Mouse (Mus musculus): Measurements from ENCODE around the gene Mtmr6. TPM values are rescaled to one million over a fixed set of nuclear protein-coding genes. Genes with fewer than 3 reads are reported as not detected.
A peak's percentile ranks its signal among the peaks of the same experiment; 100 is the strongest.

Gene Mtmr6
- polyA plus RNA-seq, 1 experiment from 2014 or later = 64.9 TPM

DNA sequence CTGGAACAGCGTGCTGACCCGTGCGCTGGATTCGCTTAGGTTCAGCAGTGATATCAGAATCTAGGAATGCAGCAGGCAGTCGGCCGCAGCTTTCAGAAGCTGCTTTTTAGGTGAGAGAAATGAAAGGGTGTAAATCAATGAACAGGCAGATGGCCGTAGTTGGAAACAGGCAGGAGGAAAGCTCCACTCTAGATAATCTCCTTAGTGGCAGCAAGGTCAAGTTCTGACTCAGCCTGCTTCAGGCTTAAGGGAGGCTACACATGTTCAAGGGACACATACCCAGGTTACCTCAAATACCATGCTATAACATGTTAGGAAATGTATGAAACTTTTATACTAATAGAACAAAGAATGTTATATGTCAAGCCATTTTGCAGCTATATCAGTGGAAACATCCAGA is 2.7 kb upstream of the Mtmr6 start:
- peaks cover 21% of the 10 kb centered on the region for H3K79me2 ChIP-seq (ENCODE audit: inconsistent target)
- no peak overlapping the region for H3K27ac ChIP-seq
- 85% methylated on average over 7 of the region's 7 CpGs for WGBS (ENCODE audit: missing documents)
- no peak overlapping the region for H3K4me3 ChIP-seq (ENCODE audit: inconsistent target)
- no peaks in the 10 kb centered on the region for H3K36me3 ChIP-seq (ENCODE audit: inconsistent target)

DNA sequence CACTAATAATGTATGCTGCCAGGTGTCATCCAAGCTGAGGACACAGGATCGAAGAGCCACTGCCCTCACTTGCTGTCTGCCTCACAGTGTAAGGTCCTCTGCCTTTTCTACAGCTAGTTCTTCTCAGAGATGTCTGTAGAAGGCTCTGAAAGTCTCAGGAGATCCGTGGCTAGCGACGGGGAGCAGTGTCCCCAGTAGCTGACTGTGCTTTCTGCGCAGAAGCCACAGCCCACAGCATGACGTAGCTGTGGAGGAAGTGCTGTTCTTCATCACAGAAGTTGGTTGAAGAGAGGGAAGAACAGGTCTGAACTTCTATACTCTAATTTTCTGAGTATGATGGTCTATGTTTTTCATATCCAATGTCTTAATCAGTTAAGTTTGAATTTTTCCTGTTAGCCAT is 4.3 kb downstream of the Mtmr6 start:
- Histone ChIP-seq H3K36me3 (ENCODE audit: inconsistent target) (no peaks in the 10 kb centered on the region), H3K79me2 (ENCODE audit: inconsistent target) (peaks cover 90% of the 10 kb centered on the region), H3K4me3 (ENCODE audit: inconsistent target) (no peak overlapping the region; the same call in 1 of the 2 replicates), H3K27ac (peak overlapping the region; percentile 58)
- WGBS (ENCODE audit: missing documents) = 7% methylated on average over 6 of the region's 6 CpGs

DNA sequence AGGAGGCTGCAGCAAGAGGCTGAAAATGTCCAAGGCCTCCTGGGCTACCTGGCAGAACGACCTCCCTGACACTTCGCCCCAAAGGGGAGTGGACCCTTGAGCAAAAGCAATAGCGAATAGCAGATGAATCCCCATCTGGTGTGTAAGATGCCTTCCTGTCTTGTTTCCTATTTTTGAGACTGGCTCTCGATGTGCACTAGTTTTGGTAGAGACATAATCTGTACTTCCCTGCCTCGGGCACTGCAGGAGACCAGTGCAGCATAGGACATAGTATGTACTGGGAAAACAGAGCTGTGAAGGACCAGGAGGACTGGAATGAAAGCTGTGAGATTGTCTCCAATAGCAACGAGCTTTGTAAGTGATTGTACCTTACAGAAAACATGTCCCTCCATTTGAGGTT is 8.3 kb downstream of the Mtmr6 start:
- Histone ChIP-seq H3K27ac (peak overlapping the region; percentile 39), H3K4me3 (ENCODE audit: inconsistent target) (no peak overlapping the region), H3K79me2 (ENCODE audit: inconsistent target) (peaks cover 99% of the 10 kb centered on the region), H3K36me3 (ENCODE audit: inconsistent target) (peaks cover 15% of the 10 kb centered on the region)
- WGBS (ENCODE audit: missing documents) = 45% methylated on average over 6 of the region's 6 CpGs

DNA sequence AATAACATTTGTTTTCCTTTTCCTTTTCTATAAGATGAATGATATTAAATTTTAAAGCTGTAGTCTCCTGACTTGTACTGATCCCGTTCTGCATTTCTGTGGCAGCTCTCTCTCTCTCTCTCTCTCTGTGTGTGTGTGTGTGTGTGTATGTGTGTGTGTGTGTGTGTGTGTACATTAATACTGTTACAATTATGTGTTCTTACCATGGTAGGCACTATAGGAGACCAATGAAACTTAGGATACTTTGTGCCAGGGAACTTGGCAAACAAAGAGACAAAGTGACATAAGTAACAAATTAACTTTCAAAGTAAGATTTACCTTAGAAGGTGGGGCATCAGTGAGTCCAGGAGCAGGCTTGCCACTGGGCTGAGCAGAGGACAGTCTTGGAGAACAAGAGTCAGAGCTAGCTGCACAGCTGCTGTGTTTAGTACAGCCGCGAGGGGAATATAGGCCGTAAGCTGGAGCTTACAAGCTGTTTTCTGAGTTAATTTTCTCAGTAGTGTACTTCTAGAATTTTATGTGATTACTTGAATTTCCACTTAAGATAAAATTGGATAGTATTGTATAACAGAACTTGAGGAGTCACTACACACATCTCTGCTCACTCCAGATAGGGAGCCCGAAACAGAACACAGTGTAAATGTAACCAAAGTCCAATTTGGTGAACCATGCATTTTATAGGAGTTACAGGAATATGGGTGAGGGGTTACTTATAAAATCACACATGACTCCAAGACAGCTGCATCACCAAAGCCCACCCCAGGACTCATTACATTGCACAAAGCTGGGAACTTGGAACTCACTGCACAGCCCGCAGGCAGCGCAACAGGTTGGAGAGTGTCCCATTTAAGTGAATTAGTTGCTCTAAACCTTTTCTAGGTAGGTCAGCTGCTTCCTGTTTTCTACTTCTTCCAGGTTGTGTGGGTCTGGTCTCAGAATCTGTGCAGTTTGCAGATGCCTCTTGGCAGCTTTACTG is 10.6 kb downstream of the Mtmr6 start:
- Histone ChIP-seq H3K79me2 (ENCODE audit: inconsistent target) (peaks cover 100% of the 10 kb centered on the region), H3K4me3 (ENCODE audit: inconsistent target) (no peak overlapping the region), H3K27ac (no peak overlapping the region), H3K36me3 (ENCODE audit: inconsistent target) (peaks cover 35% of the 10 kb centered on the region)
- WGBS (ENCODE audit: missing documents) = 95% methylated on average over 7 of the region's 7 CpGs

DNA sequence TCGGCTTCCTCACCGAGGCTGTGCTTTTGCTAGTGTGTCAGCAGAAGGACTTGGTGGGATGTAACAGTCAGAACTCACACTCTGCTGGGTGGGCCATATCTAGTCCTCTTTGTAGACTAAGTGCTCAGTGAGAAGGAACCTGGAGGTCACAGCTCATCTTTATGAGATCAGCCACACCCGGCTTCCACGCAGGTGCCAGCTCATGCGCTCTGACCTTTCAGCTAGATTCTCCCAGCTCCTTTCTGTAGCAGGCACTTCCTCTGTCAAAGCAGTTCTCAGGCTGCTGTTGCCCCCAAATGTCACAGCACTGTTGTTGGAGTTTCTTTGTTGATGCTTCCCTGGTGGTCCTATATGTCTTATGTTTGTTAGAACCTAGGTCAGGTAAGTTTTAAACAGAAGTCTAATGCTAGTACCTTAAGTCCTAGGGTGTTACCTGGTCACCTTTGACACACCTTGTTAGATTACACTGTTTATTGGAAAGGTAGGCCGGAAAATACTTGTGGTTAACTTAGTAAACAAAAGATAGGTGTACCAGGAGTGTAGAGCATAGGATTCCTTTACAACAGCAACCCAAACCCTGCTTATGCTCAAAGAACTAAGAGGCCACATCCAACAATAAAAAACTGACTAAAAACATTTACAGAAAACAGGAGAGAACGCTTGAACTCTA is 21.3 kb downstream of the Mtmr6 start:
- H3K79me2 ChIP-seq (ENCODE audit: inconsistent target) = peaks cover 79% of the 10 kb centered on the region
- H3K27ac ChIP-seq = no peak overlapping the region
- 95% methylated on average over 7 of the region's 7 CpGs for WGBS (ENCODE audit: missing documents)
- peaks cover 19% of the 10 kb centered on the region; the same call in 1 of the 2 replicates for H3K36me3 ChIP-seq (ENCODE audit: inconsistent target)
- no peak overlapping the region for H3K4me3 ChIP-seq (ENCODE audit: inconsistent target)

DNA sequence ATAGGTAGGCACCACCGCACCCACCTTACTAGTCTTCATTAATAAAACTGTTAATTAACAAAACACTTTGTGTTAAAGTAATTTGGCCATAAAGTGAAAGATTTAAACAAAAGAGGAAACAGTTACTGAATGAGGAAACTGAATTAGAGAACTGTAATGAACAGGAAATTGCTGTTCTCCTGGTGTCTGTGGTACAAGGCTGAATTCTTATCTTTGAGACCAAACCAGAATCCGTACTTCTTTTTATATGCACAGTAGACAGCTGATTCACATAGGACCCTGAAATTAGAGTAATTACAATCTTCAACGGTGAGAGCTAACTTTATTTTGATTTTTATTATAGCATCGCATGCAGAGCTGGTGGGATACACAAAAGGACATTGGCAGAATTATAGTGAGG is 25.3 kb downstream of the Mtmr6 start:
- Histone ChIP-seq H3K79me2 (ENCODE audit: inconsistent target) (peaks cover 49% of the 10 kb centered on the region; the same call in 1 of the 2 replicates), H3K27ac (peak overlapping the region; percentile 58), H3K4me3 (ENCODE audit: inconsistent target) (no peak overlapping the region), H3K36me3 (ENCODE audit: inconsistent target) (peaks cover 46% of the 10 kb centered on the region)
- WGBS (ENCODE audit: missing documents) = 12% methylated on average over 4 of the region's 4 CpGs

DNA sequence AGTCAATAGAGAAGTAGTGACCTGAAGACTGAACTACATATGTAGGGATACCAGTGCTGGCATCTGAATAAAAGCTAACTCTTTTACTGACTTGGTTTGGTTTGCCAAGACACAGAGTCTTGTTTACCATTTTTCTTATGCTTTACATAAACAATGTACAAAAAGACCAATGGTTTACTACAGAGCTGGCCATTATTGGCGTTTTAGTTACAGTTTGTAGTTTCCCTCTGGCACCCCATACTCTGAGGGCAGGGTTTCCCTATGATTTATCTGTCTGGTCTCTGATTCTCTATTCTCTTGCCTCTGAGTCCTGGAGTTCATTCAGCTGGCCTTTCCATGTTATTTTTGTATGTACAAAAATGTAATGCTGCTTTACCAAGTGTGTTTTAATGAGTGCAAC is 30.5 kb downstream of the Mtmr6 start:
- Histone ChIP-seq H3K79me2 (ENCODE audit: inconsistent target) (peaks cover 15% of the 10 kb centered on the region; the same call in 1 of the 2 replicates), H3K4me3 (ENCODE audit: inconsistent target) (no peak overlapping the region), H3K36me3 (ENCODE audit: inconsistent target) (peaks cover 60% of the 10 kb centered on the region), H3K27ac (no peak overlapping the region)
- WGBS (ENCODE audit: missing documents) = 86% methylated on average over 1 of the region's 1 CpGs

DNA sequence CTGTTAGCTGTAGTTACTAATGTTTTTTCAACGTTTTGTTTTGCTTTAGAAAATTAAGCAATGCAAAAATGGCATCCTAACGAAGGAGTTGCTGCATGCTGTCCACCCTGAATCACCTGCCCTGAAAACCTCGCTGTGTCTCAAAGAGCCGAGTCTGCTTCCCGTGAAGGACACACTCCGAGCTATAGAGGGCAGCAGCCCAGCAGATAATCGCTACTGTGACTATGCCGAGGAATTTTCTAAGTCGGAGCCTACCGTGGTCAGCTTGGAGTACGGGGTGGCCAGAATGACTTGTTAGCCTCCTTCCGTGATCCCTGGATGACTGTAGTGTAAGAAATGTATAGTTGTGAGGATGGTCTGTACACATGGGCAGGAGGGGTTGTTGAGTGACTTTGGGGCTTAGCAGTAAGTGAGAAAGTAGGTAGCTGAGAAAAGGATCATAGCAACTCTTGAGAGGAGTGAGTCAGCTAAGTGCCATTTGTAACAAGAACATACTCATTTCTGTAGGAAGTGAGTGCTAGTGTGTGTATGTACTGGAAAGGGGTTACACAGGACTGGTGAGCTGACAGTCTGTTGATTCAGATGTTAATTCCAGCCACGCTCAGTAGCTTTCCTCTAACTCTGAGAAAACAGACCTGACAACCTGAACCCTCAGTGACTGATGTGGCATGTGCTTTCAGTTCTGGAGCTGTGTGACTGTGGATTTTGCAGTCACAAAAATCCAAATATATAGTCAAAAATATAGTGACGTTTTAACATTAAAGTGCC is 35.4 kb downstream of the Mtmr6 start:
- no peak overlapping the region for H3K27ac ChIP-seq
- no peak overlapping the region for H3K4me3 ChIP-seq (ENCODE audit: inconsistent target)
- H3K36me3 ChIP-seq (ENCODE audit: inconsistent target) = peaks cover 49% of the 10 kb centered on the region
- WGBS (ENCODE audit: missing documents) = 93% methylated on average over 13 of the region's 14 CpGs
- H3K79me2 ChIP-seq (ENCODE audit: inconsistent target) = no peaks in the 10 kb centered on the region

DNA sequence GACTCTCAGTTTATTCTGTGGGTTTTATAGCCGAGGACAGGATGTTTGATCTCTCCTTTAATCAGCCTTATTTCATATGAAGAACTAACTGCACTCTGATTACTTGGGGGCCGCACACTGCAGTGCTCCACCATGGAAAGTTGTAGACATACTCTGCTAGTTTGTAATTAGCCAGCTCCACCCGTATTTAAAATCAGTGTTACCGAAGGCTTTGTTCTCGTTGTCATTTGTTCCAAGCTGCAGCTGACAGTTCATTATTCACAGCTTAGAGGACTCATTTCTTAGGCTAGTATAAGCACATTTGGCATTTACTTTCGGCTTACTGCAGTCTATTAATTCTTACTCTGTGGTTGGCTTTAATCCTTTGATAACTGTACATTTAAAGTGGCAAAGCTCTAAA is 36.0 kb downstream of the Mtmr6 start:
- H3K27ac ChIP-seq = no peak overlapping the region
- H3K4me3 ChIP-seq (ENCODE audit: inconsistent target) = no peak overlapping the region
- H3K36me3 ChIP-seq (ENCODE audit: inconsistent target) = peaks cover 43% of the 10 kb centered on the region
- 90% methylated on average over 5 of the region's 6 CpGs for WGBS (ENCODE audit: missing documents)
- H3K79me2 ChIP-seq (ENCODE audit: inconsistent target) = no peaks in the 10 kb centered on the region

DNA sequence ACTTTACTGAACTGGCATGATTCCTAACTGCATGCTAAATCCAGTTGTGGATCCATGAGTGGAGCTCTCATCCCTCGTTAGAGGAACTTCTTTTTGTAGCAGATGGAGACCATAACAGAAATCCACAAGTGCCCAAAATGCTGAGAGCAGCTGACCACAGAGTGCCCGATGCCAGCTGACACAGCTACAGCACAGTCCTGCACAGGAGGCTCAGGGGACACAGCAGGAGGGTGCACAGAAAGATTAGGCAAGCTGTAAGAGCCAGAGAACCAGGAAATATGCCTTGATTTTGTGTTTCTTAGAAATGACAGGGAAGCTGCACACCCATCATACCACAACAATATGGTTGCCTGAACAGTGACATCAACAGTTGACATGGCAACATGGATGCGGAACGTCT is 37.4 kb downstream of the Mtmr6 start:
- Histone ChIP-seq H3K27ac (no peak overlapping the region), H3K4me3 (ENCODE audit: inconsistent target) (no peak overlapping the region), H3K79me2 (ENCODE audit: inconsistent target) (no peaks in the 10 kb centered on the region), H3K36me3 (ENCODE audit: inconsistent target) (peaks cover 35% of the 10 kb centered on the region)
- 71% methylated on average over 4 of the region's 4 CpGs for WGBS (ENCODE audit: missing documents)

DNA sequence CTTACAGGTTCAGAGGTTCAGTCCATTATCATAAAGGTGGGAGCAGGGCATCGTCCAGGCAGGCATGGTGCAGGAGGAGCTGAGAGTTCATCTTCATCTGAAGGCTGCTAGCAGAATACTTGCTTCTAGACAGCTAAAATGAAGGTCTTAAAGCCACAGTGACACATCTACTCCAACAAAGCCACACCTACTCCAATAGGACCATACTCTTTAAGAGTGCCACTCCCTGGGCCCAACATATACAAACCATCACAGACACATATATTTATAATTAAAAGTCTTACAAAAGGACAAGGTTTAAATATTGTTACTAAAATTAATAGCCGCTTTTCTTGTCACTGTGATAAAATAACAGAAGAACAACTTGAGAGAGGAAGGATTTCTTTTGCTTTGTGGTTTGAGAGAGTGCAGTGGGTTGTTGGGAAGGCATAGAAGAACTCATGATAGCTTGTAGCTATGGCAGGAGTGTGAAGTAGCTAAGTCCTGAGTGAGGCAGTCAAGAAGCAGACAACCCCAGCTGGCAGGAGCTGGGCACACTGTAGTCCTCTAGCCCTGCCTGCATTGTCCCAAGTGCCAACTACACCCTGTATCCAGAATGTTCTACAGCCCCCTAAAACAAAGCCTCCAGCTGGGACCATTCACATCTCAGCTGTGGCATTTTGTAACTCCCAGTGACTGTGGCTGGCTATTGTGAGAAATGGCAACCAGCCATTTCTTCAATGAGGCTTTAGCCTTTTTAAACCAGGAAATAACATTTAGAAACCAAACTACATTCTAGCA is 39.6 kb downstream of the Mtmr6 start:
- Histone ChIP-seq H3K36me3 (ENCODE audit: inconsistent target) (peaks cover 25% of the 10 kb centered on the region), H3K27ac (no peak overlapping the region), H3K79me2 (ENCODE audit: inconsistent target) (no peaks in the 10 kb centered on the region), H3K4me3 (ENCODE audit: inconsistent target) (no peak overlapping the region)
- 90% methylated on average over 2 of the region's 2 CpGs for WGBS (ENCODE audit: missing documents)

DNA sequence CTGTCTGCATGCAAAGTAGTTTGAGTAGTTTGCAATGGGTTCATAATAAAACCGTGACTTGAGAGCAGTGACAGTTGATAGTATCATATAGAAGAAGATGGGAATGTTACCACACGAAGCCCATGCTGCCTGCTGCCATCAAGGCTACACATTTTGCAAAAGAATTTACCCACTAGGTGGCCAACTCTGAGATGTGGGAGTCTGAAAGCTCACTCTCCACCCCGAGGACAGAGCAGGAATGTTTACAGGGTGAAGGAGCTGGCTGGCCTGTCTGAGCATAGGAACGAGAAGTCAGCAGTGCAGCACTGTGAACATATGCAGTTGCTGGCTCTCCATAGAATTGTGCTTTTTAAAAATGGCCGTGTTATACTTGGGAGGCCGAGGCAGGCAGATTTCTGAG is 43.1 kb downstream of the Mtmr6 start:
- Histone ChIP-seq H3K79me2 (ENCODE audit: inconsistent target) (no peaks in the 10 kb centered on the region), H3K36me3 (ENCODE audit: inconsistent target) (0 out of 2 replicates have a peak, but pooled peaks cover 3% of the 10 kb centered on the region), H3K27ac (no peak overlapping the region), H3K4me3 (ENCODE audit: inconsistent target) (no peak overlapping the region)
- 74% methylated on average over 6 of the region's 6 CpGs for WGBS (ENCODE audit: missing documents)

DNA sequence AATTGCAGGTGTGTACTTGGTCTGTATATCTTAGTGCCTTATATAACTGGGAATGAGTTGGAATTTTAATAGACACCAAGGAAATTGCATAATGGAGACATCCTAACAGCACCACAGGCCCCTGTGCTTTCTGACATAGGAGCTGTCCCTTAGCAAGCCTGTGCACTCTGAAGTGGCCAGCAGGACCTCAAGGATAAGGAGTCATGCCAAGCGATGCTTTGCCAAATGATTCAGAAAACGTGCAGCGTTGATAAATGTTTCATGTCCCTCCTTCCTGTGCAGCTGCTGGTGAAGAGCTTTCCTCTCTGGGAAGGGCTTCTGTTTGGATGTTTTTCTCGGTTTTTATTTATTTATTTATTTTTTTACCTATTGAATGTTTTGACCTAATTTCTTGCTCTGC is 45.7 kb downstream of the Mtmr6 start:
- 71% methylated on average over 4 of the region's 4 CpGs for WGBS (ENCODE audit: missing documents)
- Histone ChIP-seq H3K27ac (no peak overlapping the region), H3K79me2 (ENCODE audit: inconsistent target) (no peaks in the 10 kb centered on the region), H3K4me3 (ENCODE audit: inconsistent target) (no peak overlapping the region), H3K36me3 (ENCODE audit: inconsistent target) (no peaks in the 10 kb centered on the region)

DNA sequence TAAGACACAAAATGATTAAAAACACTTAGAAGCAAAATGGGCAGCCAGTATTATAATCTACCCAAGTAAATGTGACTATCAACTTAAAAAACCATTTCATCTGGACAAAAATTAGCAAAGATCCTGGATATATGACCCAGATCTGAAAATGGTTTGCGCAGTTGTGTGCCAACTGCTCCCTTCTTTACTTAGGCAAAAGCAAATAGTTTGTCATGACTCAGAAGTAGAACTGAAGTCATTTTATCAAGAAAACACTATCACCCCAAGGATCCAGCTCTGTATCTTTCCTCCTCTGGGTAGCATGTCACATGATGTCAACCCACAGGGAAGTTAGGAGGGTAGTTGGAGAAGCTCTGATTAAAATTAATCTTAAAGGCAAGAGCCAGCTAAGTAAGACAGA is 54.2 kb downstream of the Mtmr6 start:
- no peak overlapping the region for H3K4me3 ChIP-seq (ENCODE audit: inconsistent target)
- WGBS (ENCODE audit: missing documents) = 100% methylated on average over 1 of the region's 1 CpGs
- H3K36me3 ChIP-seq (ENCODE audit: inconsistent target) = no peaks in the 10 kb centered on the region
- no peaks in the 10 kb centered on the region for H3K79me2 ChIP-seq (ENCODE audit: inconsistent target)
- no peak overlapping the region for H3K27ac ChIP-seq

All from macrophage (primary cell).